Mouse (Mus musculus) kidney, postnatal 10 days (tissue): ENCODE data around the gene Gm8159.
"Not testable (repeated sequence)": the region's sequence is repeated elsewhere in the genome, so short reads cannot be mapped to it uniquely, and the experiment has no call there.

Experiments used
- DNase-seq: peaks from one replicate; pipeline ENCODE4 v3.0.0; 2021; ENCODE audit warnings: mixed read lengths

Gm8159 gene

DNA sequence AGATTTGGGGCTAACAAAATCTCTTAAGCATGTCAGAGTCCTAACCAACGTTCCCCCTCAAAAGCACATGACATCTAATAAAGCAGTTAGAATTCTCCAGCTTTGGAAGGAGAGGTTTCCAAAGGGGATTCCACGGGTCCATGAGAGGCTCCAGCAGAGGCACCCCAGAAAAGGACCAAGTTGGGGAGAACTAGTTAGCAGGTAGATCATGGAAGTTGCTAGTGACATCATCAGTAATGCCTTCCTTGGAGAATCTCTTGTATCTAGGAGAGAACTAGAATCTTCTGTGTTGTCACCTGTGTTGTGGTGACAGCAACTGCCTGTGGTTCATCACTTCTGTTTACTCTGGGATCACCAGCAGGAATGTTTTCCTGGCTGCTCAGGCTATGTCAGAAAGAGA is at the start of gene Gm8159:
Gene Gm8159 (plus strand): TSS at position 301 of the 400 bp plus-strand sequence.
- not testable (repeated sequence) for DNase-seq

DNA sequence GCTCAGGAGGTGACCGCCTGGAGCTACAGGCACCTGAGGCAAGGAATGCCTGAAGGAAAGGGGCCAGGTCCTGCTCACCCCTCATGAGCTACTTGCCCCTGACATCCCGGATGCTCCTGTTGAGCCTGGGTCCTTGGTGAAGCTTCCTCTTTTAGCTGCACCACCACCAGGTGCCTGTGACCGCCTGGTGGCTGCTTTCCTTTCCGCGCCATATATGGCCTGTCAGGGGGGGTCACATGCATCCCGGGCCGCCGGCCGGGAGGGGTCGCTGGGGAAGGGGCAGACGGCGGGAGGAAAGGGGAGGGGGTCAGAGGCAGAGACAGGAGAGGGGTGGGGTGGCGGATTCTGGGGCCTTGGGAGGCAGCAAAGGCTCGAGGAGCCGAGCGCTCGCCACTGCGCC is 17.2 kb downstream of the Gm8159 start:
- DNase-seq = peak; percentile 8

DNA sequence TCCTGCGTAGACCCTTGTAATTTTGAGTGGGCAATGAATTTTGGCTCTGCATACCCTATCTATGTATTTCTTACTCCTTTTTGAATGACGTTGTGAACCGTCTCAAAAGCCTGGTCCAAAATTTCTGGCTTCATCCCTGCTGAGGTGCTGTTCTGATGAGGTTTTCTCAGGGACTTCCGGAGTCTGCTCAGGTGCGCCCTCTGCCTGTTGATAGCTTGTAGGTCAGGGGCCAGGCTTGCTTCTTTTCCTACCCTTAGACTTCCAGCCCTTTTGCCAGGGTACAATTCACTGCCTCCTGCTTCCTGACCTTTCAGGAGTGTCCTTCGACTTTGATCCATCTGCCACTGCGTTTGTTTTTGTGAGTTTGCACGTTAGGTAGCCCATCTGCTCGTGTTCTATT is 18.2 kb downstream of the Gm8159 start:
- DNase-seq = peak; percentile 32

DNA sequence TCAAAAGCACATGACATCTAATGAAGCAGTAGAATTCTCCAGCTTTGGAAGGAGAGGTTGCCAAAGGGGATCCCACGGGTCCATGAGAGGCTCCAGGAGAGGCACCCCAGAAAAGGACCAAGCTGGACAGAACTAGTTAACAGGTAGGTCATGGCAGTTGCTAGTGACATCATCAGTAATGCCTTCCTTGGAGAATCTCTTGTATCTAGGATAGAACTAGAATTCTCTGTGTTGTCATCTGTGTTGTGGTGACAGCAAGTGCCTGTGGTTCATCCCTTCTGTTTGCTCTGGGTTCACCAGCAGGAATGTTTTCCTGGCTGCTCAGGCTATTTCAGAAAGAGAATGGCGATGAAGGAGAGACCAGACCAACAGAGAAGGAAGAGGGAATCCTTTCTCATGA is 31.7 kb downstream of the Gm8159 start, which contains the start of gene Gm3239:
Gene Gm3239 (plus strand): TSS at position 301 of the 400 bp plus-strand sequence.
- not testable (repeated sequence) for DNase-seq
